Mouse (Mus musculus): ENCODE results near the gene Vsir. TPM values are rescaled to one million over a fixed set of nuclear protein-coding genes. Genes with fewer than 3 reads are reported as not detected.

The Vsir gene
- polyA plus RNA-seq, 1 experiment from 2014 or later: 1.7 TPM

- Histone ChIP-seq H3K36me3 (replicated peaks; ENCODE audit: control insufficient read depth, insufficient read depth, low read depth, low read length) (no peaks in the 10 kb centered on the region), H3K4me2 (ENCODE audit: low read depth, low read length) (no peak overlapping the region), H3K27ac (replicated peaks; ENCODE audit: low read depth, low read length) (no peak overlapping the region), H3K4me3 (ENCODE audit: low read depth, low read length) (no peak overlapping the region), H3K4me1 (ENCODE audit: control insufficient read depth, insufficient read depth, low read length) (no peaks in the 10 kb centered on the region), H3K27me3 (ENCODE audit: control insufficient read depth, insufficient read depth, low read length) (no peaks in the 10 kb centered on the region), H3K9ac (replicated peaks; ENCODE audit: low read length) (no peak overlapping the region), H3K9me3 (replicated peaks; ENCODE audit: control insufficient read depth, low read length) (no peaks in the 10 kb centered on the region)
- WGBS: 84% methylated on average over 7 of the region's 7 CpGs
- ATAC-seq (replicated peaks; ENCODE audit: insufficient number of reproducible peaks, low FRiP score, low TSS enrichment, low read depth) (no peak), DNase-seq (ENCODE audit: low spot score) (no peak)
Measured at GRCm38 (mm10) chr10:60394936-60395335, 48.3 kb downstream of the Vsir start.

- 65% methylated on average over 5 of the region's 5 CpGs for WGBS
Measured at GRCm38 (mm10) chr10:60395605-60396004, 49.0 kb downstream of the Vsir start.

GRCm38 (mm10) chr10:60398051-60398814 is 51.6 kb downstream of the Vsir start:
- no peak overlapping the region for H3K4me3 ChIP-seq (ENCODE audit: low read depth, low read length)
- H3K27ac ChIP-seq (replicated peaks; ENCODE audit: low read depth, low read length): no peak overlapping the region
- H3K36me3 ChIP-seq (replicated peaks; ENCODE audit: control insufficient read depth, insufficient read depth, low read depth, low read length): no peaks in the 10 kb centered on the region
- ATAC-seq (replicated peaks; ENCODE audit: insufficient number of reproducible peaks, low FRiP score, low TSS enrichment, low read depth) (no peak), DNase-seq (ENCODE audit: low spot score) (no peak)
- 87% methylated on average over 10 of the region's 10 CpGs for WGBS
- H3K4me1 ChIP-seq (ENCODE audit: control insufficient read depth, insufficient read depth, low read length): no peaks in the 10 kb centered on the region
- H3K9ac ChIP-seq (replicated peaks; ENCODE audit: low read length): no peak overlapping the region
- no peak overlapping the region for H3K4me2 ChIP-seq (ENCODE audit: low read depth, low read length)
- no peaks in the 10 kb centered on the region for H3K9me3 ChIP-seq (replicated peaks; ENCODE audit: control insufficient read depth, low read length)
- no peaks in the 10 kb centered on the region for H3K27me3 ChIP-seq (ENCODE audit: control insufficient read depth, insufficient read depth, low read length)

More at GRCm38 (mm10) chr10:60395605-60396004, 49.0 kb downstream of the Vsir start:
- no peaks in the 10 kb centered on the region for H3K36me3 ChIP-seq (replicated peaks; ENCODE audit: control insufficient read depth, insufficient read depth, low read depth, low read length)
- H3K4me1 ChIP-seq (ENCODE audit: control insufficient read depth, insufficient read depth, low read length): no peaks in the 10 kb centered on the region
- H3K27me3 ChIP-seq (ENCODE audit: control insufficient read depth, insufficient read depth, low read length): no peaks in the 10 kb centered on the region
- H3K9me3 ChIP-seq (replicated peaks; ENCODE audit: control insufficient read depth, low read length): no peaks in the 10 kb centered on the region
- H3K9ac ChIP-seq (replicated peaks; ENCODE audit: low read length): no peak overlapping the region
- H3K4me3 ChIP-seq (ENCODE audit: low read depth, low read length): no peak overlapping the region
- DNase-seq (ENCODE audit: low spot score) (no peak), ATAC-seq (replicated peaks; ENCODE audit: insufficient number of reproducible peaks, low FRiP score, low TSS enrichment, low read depth) (no peak)
- H3K4me2 ChIP-seq (ENCODE audit: low read depth, low read length): no peak overlapping the region
- H3K27ac ChIP-seq (replicated peaks; ENCODE audit: low read depth, low read length): no peak overlapping the region

GRCm38 (mm10) chr10:60399449-60399848 is 52.8 kb downstream of the Vsir start, which contains the start of gene Gm17455:
Gene Gm17455, plus strand, starts transcription at chr10:60399726.
- Histone ChIP-seq H3K9ac (replicated peaks; ENCODE audit: low read length) (no peak within 1 kb of the TSS), H3K27ac (replicated peaks; ENCODE audit: low read depth, low read length) (no peak within 1 kb of the TSS), H3K4me1 (ENCODE audit: control insufficient read depth, insufficient read depth, low read length) (no peaks in the 10 kb centered on the region), H3K36me3 (replicated peaks; ENCODE audit: control insufficient read depth, insufficient read depth, low read depth, low read length) (no peaks in the 10 kb centered on the region), H3K27me3 (ENCODE audit: control insufficient read depth, insufficient read depth, low read length) (no peaks in the 10 kb centered on the region), H3K4me2 (ENCODE audit: low read depth, low read length) (no peak within 1 kb of the TSS), H3K9me3 (replicated peaks; ENCODE audit: control insufficient read depth, low read length) (no peaks in the 10 kb centered on the region), H3K4me3 (ENCODE audit: low read depth, low read length) (no peak within 1 kb of the TSS)
- 49% methylated on average over 7 of the region's 7 CpGs for WGBS
- no peak for DNase-seq (ENCODE audit: low spot score)
- no peak for ATAC-seq (replicated peaks; ENCODE audit: insufficient number of reproducible peaks, low FRiP score, low TSS enrichment, low read depth)

- Histone ChIP-seq H3K9ac (replicated peaks; ENCODE audit: low read length) (no peak overlapping the region), H3K4me1 (ENCODE audit: control insufficient read depth, insufficient read depth, low read length) (no peaks in the 10 kb centered on the region), H3K4me3 (ENCODE audit: low read depth, low read length) (no peak overlapping the region), H3K36me3 (replicated peaks; ENCODE audit: control insufficient read depth, insufficient read depth, low read depth, low read length) (no peaks in the 10 kb centered on the region), H3K27me3 (ENCODE audit: control insufficient read depth, insufficient read depth, low read length) (no peaks in the 10 kb centered on the region), H3K4me2 (ENCODE audit: low read depth, low read length) (no peak overlapping the region), H3K9me3 (replicated peaks; ENCODE audit: control insufficient read depth, low read length) (no peaks in the 10 kb centered on the region), H3K27ac (replicated peaks; ENCODE audit: low read depth, low read length) (no peak overlapping the region)
- 80% methylated on average over 11 of the region's 11 CpGs for WGBS
- DNase-seq (ENCODE audit: low spot score) (no peak), ATAC-seq (replicated peaks; ENCODE audit: insufficient number of reproducible peaks, low FRiP score, low TSS enrichment, low read depth) (no peak)
Measured at GRCm38 (mm10) chr10:60400507-60401295, 54.0 kb downstream of the Vsir start.

GRCm38 (mm10) chr10:60405460-60406177 is 59.0 kb downstream of the Vsir start:
- DNase-seq (ENCODE audit: low spot score): no peak
- Histone ChIP-seq H3K36me3 (replicated peaks; ENCODE audit: control insufficient read depth, insufficient read depth, low read depth, low read length) (no peaks in the 10 kb centered on the region), H3K27ac (replicated peaks; ENCODE audit: low read depth, low read length) (no peak overlapping the region), H3K27me3 (ENCODE audit: control insufficient read depth, insufficient read depth, low read length) (no peaks in the 10 kb centered on the region), H3K9me3 (replicated peaks; ENCODE audit: control insufficient read depth, low read length) (no peaks in the 10 kb centered on the region), H3K4me1 (ENCODE audit: control insufficient read depth, insufficient read depth, low read length) (no peaks in the 10 kb centered on the region), H3K4me3 (ENCODE audit: low read depth, low read length) (no peak overlapping the region), H3K4me2 (ENCODE audit: low read depth, low read length) (no peak overlapping the region), H3K9ac (replicated peaks; ENCODE audit: low read length) (no peak overlapping the region)
- WGBS: 44% methylated on average over 7 of the region's 7 CpGs
- ATAC-seq (replicated peaks; ENCODE audit: insufficient number of reproducible peaks, low FRiP score, low TSS enrichment, low read depth): no peak

GRCm38 (mm10) chr10:60407831-60408230 is 61.2 kb downstream of the Vsir start:
- H3K4me3 ChIP-seq (ENCODE audit: low read depth, low read length): no peak overlapping the region
- no peak overlapping the region for H3K4me2 ChIP-seq (ENCODE audit: low read depth, low read length)
- H3K4me1 ChIP-seq (ENCODE audit: control insufficient read depth, insufficient read depth, low read length): no peaks in the 10 kb centered on the region
- no peaks in the 10 kb centered on the region for H3K27me3 ChIP-seq (ENCODE audit: control insufficient read depth, insufficient read depth, low read length)
- H3K9me3 ChIP-seq (replicated peaks; ENCODE audit: control insufficient read depth, low read length): no peaks in the 10 kb centered on the region
- WGBS: 3% methylated on average over 5 of the region's 5 CpGs
- H3K9ac ChIP-seq (replicated peaks; ENCODE audit: low read length): no peak overlapping the region
- H3K27ac ChIP-seq (replicated peaks; ENCODE audit: low read depth, low read length): no peak overlapping the region
- DNase-seq (ENCODE audit: low spot score) (peak; percentile 72), ATAC-seq (replicated peaks; ENCODE audit: insufficient number of reproducible peaks, low FRiP score, low TSS enrichment, low read depth) (no peak)
- no peaks in the 10 kb centered on the region for H3K36me3 ChIP-seq (replicated peaks; ENCODE audit: control insufficient read depth, insufficient read depth, low read depth, low read length)

Measured in embryonic facial prominence, embryonic 11.5 days (tissue).